Mouse (Mus musculus) midbrain, embryonic 10.5 days (tissue): Measurements from ENCODE around the gene Olfr988. TPM values are rescaled to one million over a fixed set of nuclear protein-coding genes. Genes with fewer than 3 reads are reported as not detected.
"Not testable (repeated sequence)": the region's sequence is repeated elsewhere in the genome, so short reads cannot be mapped to it uniquely, and the experiment has no call there.

Experiments used
- DNase-seq: peaks from one replicate; pipeline ENCODE4 v3.0.0-alpha.2; 2017; ENCODE audit warnings: low spot score
- H3K27ac ChIP-seq: fragments of 300-500 bp; sonication (generic); replicated peaks from 2 replicates; pipeline ENCODE4 v1.5.1; 2016; ENCODE audit warnings: mild to moderate bottlenecking
- H3K27me3 ChIP-seq: fragments of 300-500 bp; sonication (generic); 2 replicates; pipeline ENCODE4 v1.6.1; 2016; ENCODE audit warnings: low read depth, mild to moderate bottlenecking; ENCODE audit not compliant: poor library complexity, severe bottlenecking
- H3K36me3 ChIP-seq: fragments of 300-500 bp; sonication (generic); 2 replicates; pipeline ENCODE4 v1.6.1; 2016; ENCODE audit warnings: mild to moderate bottlenecking, moderate library complexity
- H3K4me1 ChIP-seq: fragments of 300-500 bp; sonication (generic); 2 replicates; pipeline ENCODE4 v1.6.1; 2016
- H3K4me3 ChIP-seq: fragments of 300-500 bp; sonication (generic); 2 replicates; pipeline ENCODE4 v1.5.1; 2016; ENCODE audit warnings: mild to moderate bottlenecking, moderate library complexity
- H3K9me3 ChIP-seq: fragments of 300-500 bp; sonication (generic); replicated peaks from 2 replicates; pipeline ENCODE4 v1.6.1; 2016; ENCODE audit warnings: mild to moderate bottlenecking
- WGBS: fragments of 180-500 bp; shearing (Covaris S2); methylation state at CpG from one replicate; pipeline ENCODE4 v1.1.7; 2016; 5-methylcytosine and 5-hydroxymethylcytosine counted together
- polyA plus RNA-seq: library from polyadenylated mRNA; unstranded; fragments of >200 nt; fragmentation: Nextera tagmentation; extraction: Ambion mirVana; gene quantifications from 2 replicates; pipeline ENCODE4 v1.2.1, GENCODE M21; 2016

The Olfr988 gene
- polyA plus RNA-seq: not detected in 2 replicates

DNA sequence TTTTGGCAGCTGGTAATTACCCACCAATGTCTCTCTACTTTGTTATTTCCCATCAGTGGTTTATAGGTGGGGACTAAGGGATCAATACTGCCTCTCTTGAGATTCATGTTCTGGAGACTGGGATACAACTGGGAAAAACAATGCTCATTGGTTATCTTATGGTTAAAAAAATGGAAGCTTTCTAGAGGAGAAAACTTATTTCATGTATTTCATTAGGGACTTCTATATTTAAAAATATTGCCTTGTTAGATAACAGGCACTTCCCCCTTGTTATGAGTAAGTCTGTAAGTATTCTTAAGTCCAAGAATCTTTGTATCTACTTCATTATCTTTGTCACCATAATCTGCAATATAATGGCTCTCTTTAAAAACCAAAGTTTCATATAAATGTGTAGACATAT is at the start of gene Olfr988:
TSS of gene Olfr988 (minus strand) at position 101 of the 400 bp plus-strand sequence.
- not testable (repeated sequence) for H3K27ac ChIP-seq, DNase-seq, H3K4me1 ChIP-seq, H3K36me3 ChIP-seq, H3K27me3 ChIP-seq, H3K9me3 ChIP-seq, H3K4me3 ChIP-seq

DNA sequence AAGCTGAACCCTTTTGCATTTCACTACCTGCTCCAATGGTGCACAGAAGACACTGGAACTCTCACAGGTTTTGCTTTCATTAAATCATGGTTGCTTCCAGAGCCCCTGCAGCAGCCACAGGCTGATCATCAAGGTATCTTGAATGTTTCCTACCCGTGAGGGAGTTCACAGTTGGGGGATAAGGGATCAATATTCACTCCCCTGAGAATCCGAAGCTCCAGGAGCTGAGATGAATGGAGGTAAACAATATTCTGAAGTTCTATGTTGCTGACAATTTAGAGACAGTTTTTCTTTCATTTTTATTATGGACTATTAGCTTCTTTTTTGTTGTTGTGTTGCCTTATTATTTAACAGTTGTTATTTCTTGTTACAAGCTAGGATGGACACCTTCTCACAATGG is 46.3 kb upstream of the Olfr988 start, which contains the start of gene Olfr992:
TSS of gene Olfr992 (minus strand) at position 101 of the 400 bp plus-strand sequence.
- no peak within 1 kb of the TSS for H3K4me3 ChIP-seq
- H3K9me3 ChIP-seq: no peaks in the 10 kb centered on the region
- H3K27ac ChIP-seq: no peak within 1 kb of the TSS
- no peaks in the 10 kb centered on the region for H3K27me3 ChIP-seq
- H3K4me1 ChIP-seq: no peaks in the 10 kb centered on the region
- WGBS: 65% methylated on average over 2 of the region's 2 CpGs
- H3K36me3 ChIP-seq: no peaks in the 10 kb centered on the region
- DNase-seq: no peak

- Histone ChIP-seq H3K4me1 (no peaks in the 10 kb centered on the region), H3K4me3 (no peak overlapping the region)
- 83% methylated on average over 7 of the region's 7 CpGs for WGBS
Measured at GRCm38 (mm10) chr2:85339972-85340371, 23.1 kb downstream of the Olfr988 start.

DNA sequence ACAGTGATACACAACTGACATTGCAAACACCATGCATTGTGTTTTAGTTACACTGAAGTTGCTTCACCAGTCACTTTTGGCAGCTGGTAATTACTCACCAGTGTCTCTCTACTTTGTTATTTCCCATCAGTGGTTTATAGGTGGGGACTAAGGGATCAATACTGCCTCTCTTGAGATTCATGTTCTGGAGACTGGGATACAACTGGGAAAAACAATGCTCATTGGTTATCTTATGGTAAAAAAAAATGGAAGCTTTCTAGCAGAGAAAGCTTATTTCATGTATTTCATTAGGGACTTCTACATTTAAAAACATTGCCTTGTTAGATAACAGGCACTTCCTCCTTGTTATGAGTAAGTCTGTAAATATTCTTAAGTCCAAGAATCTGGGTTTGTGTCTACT is 23.8 kb downstream of the Olfr988 start, which contains the start of gene Olfr987:
TSS of gene Olfr987 (minus strand) at position 101 of the 400 bp plus-strand sequence.
- H3K9me3 ChIP-seq, H3K27me3 ChIP-seq, DNase-seq, H3K4me1 ChIP-seq, H3K27ac ChIP-seq, H3K4me3 ChIP-seq, H3K36me3 ChIP-seq: not testable (repeated sequence)

More at GRCm38 (mm10) chr2:85339972-85340371, 23.1 kb downstream of the Olfr988 start:
- no peaks in the 10 kb centered on the region for H3K36me3 ChIP-seq
- H3K27me3 ChIP-seq: no peaks in the 10 kb centered on the region
- DNase-seq: no peak
- no peaks in the 10 kb centered on the region for H3K9me3 ChIP-seq
- no peak overlapping the region for H3K27ac ChIP-seq

GRCm38 (mm10) chr2:85319106-85319505 is 43.9 kb downstream of the Olfr988 start:
- Histone ChIP-seq H3K27me3 (no peaks in the 10 kb centered on the region), H3K9me3 (no peaks in the 10 kb centered on the region)
- WGBS: 88% methylated on average over 1 of the region's 1 CpGs

More at GRCm38 (mm10) chr2:85319106-85319505, 43.9 kb downstream of the Olfr988 start:
- Histone ChIP-seq H3K27ac (no peak overlapping the region), H3K4me3 (no peak overlapping the region), H3K4me1 (no peaks in the 10 kb centered on the region), H3K36me3 (no peaks in the 10 kb centered on the region)
- DNase-seq: no peak

Other genes starting within 250 kb of the Olfr988 start
- 35.2 and 35.8 TPM in 2 replicates for gene Aplnr, start 227.0 kb downstream of the Olfr988 start, polyA plus RNA-seq
- 0.25 and 0.76 TPM in 2 replicates for gene Lrrc55, start 166.0 kb downstream of the Olfr988 start, polyA plus RNA-seq
- not detected in 2 replicates for gene Olfr987, start 23.9 kb downstream of the Olfr988 start, polyA plus RNA-seq
- not detected in 2 replicates for gene Olfr992, start 46.2 kb upstream of the Olfr988 start, polyA plus RNA-seq
- not detected in 2 replicates for gene Olfr993, start 51.6 kb upstream of the Olfr988 start, polyA plus RNA-seq
- gene Olfr994, start 73.2 kb upstream of the Olfr988 start, polyA plus RNA-seq: not detected in 2 replicates
- gene Olfr995, start 80.4 kb upstream of the Olfr988 start, polyA plus RNA-seq: not detected in 2 replicates
- gene 4833423E24Rik, start 155.8 kb upstream of the Olfr988 start, polyA plus RNA-seq: 0.11 TPM in 1 of 2 replicates, not detected in the other
- not detected in 2 replicates for gene Olfr996, start 216.0 kb upstream of the Olfr988 start, polyA plus RNA-seq
- not detected in 2 replicates for gene Olfr998, start 225.7 kb upstream of the Olfr988 start, polyA plus RNA-seq
- gene Olfr1000, start 248.7 kb upstream of the Olfr988 start, polyA plus RNA-seq: not detected in 2 replicates